Mouse (Mus musculus): ENCODE measurements at regions not wholly inside any gene's neighbourhood (a gene's known extent, or its start where the extent isn't known, plus 50 kb on each side); places are given as distances from the start of the nearest gene placed in this dataset.

DNA sequence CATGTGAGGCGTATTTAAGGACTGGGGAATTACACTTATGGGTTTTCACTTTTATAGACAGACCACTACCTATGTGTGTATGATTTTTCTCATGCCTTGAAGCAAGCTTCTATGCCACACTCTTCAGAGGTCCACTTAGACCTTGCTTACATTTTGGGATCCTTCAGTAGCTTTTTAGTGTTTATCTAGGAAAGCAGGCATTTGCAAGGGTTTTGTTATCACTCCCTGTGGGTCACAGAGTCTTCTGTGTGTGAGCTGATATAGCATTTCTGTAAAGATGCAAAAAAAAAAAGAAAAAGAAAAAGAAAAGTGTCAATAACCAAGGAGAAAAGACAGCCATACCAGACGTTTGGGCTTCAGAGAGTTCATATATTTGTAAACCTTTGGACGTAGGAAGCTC is 260.4 kb upstream of the Fam98a start:
- H3K27ac ChIP-seq (ENCODE audit: insufficient read depth, low read depth, low read length, poor library complexity, severe bottlenecking), result no peak overlapping the region
- H3K9ac ChIP-seq (ENCODE audit: insufficient read depth, low read depth, low read length, poor library complexity, severe bottlenecking), result no peak overlapping the region
- DNase-seq (ENCODE audit: low read depth, low spot score), result no peak
- no peaks in the 10 kb centered on the region for H3K9me3 ChIP-seq (ENCODE audit: control insufficient read depth, insufficient read depth, low read depth, low read length)
- H3K4me1 ChIP-seq (ENCODE audit: control insufficient read depth in 2 of 2, insufficient read depth in 2 of 2, low read length in 2 of 2, poor library complexity in 1 of 2), result no peaks in the 10 kb centered on the region
- no peak overlapping the region for H3K4me3 ChIP-seq (ENCODE audit: insufficient read depth in 1 of 2, low read depth in 1 of 2, low read length in 2 of 2, poor library complexity in 1 of 2, severe bottlenecking in 1 of 2)
- in situ Hi-C loops (cut with MboI; ENCODE audit: low sequenced_read_pairs in 2 of 2, unreplicated experiment in 2 of 2), result no loop called here
- no peaks in the 10 kb centered on the region for H3K36me3 ChIP-seq (ENCODE audit: control insufficient read depth, insufficient read depth, low read length, poor library complexity, severe bottlenecking)
- TF ChIP-seq HCFC1 (IDR thresholded peaks at IDR 0.05; ENCODE audit: borderline replicate concordance, insufficient read depth, low read length) (no peak), ZNF384 (IDR thresholded peaks at IDR 0.05; ENCODE audit: low read depth, low read length) (no peak), CHD2 (IDR thresholded peaks at IDR 0.05; ENCODE audit: low read depth, low read length) (no peak), MAFK (IDR thresholded peaks at IDR 0.05; ENCODE audit: insufficient read depth, low read depth, low read length) (no peak), ZC3H11A (IDR thresholded peaks at IDR 0.05; ENCODE audit: borderline replicate concordance, low read depth, low read length) (no peak)

DNA sequence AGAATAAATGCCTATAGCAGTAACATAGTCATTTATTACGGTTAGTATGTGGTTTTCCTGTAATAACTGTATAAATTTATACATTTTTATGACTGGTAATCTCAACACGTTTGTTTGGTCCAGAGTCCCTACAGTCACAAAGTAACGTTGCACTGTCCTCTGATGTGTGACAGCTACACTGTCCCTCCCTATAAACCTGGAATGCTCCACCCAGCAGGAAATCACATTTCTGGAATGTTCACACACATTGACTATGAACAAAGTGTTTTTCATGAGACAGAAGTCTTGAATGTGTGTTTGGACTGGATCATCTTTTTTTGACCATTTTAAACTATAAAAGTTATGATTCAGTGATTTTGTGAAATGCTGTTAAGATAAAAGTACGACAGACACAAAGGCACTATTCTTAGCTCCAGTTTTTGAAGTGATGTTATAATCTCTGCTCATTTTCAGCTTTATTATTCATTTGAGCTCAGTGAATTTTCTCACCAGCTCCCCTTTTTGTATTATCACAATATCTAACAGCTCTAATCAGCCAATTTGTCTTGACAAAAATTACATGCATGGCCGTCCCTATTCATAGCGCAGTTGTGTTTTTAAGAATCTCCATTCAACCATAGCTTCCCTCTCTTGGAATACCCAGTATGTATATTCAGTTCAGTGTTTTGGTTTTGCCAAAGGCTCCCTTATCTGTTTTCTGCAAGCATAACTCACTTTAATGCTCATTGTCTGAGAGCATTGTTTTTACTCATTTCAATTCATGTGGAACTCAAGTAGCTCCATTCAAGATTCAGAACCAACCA is 257.0 kb upstream of the Fam98a start:
- Histone ChIP-seq H3K9me3 (ENCODE audit: control insufficient read depth, insufficient read depth, low read depth, low read length) (no peaks in the 10 kb centered on the region), H3K9ac (ENCODE audit: insufficient read depth, low read depth, low read length, poor library complexity, severe bottlenecking) (no peak overlapping the region), H3K4me3 (ENCODE audit: insufficient read depth in 1 of 2, low read depth in 1 of 2, low read length in 2 of 2, poor library complexity in 1 of 2, severe bottlenecking in 1 of 2) (no peak overlapping the region), H3K4me1 (ENCODE audit: control insufficient read depth in 2 of 2, insufficient read depth in 2 of 2, low read length in 2 of 2, poor library complexity in 1 of 2) (no peaks in the 10 kb centered on the region), H3K27ac (ENCODE audit: insufficient read depth, low read depth, low read length, poor library complexity, severe bottlenecking) (no peak overlapping the region), H3K36me3 (ENCODE audit: control insufficient read depth, insufficient read depth, low read length, poor library complexity, severe bottlenecking) (no peaks in the 10 kb centered on the region)
- TF ChIP-seq ZNF384 (IDR thresholded peaks at IDR 0.05; ENCODE audit: low read depth, low read length) (no peak), CHD2 (IDR thresholded peaks at IDR 0.05; ENCODE audit: low read depth, low read length) (no peak), MAFK (IDR thresholded peaks at IDR 0.05; ENCODE audit: insufficient read depth, low read depth, low read length) (no peak), ZC3H11A (IDR thresholded peaks at IDR 0.05; ENCODE audit: borderline replicate concordance, low read depth, low read length) (no peak), HCFC1 (IDR thresholded peaks at IDR 0.05; ENCODE audit: borderline replicate concordance, insufficient read depth, low read length) (no peak)
- in situ Hi-C loops (cut with MboI; ENCODE audit: low sequenced_read_pairs in 2 of 2, unreplicated experiment in 2 of 2), result no loop called here
- no peak for DNase-seq (ENCODE audit: low read depth, low spot score)

DNA sequence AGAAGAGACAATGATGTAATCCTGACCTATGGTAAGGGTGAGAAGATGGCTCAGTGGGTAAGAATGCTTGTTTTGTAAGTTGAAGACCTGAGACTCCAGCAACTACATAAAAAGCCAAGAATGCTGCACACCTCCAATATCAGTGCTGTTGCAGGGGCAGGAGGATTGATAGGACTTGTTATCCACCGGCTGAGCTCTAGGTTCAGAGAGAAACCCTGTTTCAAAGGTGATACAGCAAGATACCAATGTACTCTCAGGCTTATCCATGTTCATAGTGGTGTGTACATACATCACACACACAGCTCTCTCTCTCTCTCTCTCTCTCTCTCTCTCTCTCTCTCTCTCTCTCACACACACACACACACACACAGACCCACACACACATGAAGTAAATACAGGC is 256.3 kb upstream of the Fam98a start:
- no peak for DNase-seq (ENCODE audit: low read depth, low spot score)
- no peaks in the 10 kb centered on the region for H3K9me3 ChIP-seq (ENCODE audit: control insufficient read depth, insufficient read depth, low read depth, low read length)

DNA sequence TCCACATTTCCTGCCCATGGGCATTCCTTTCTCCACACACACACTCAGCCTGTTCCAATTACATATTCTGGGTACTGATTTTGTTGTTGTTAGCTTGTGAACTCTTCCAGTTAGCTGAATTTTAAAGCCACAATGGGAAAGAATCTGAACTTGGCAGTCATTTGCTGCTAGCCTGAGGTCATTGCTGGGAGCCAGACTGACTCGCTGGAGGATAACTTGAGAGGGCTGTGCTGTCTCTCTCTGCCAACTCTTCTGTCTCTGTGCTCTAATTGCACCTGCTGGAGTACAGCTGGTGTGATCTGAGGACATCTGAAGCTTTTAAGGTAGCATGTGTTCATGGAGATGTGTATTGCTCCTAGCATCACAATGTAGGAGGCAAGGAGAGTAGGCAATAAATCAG is 252.6 kb upstream of the Fam98a start:
- H3K4me1 ChIP-seq (ENCODE audit: control insufficient read depth in 2 of 2, insufficient read depth in 2 of 2, low read length in 2 of 2, poor library complexity in 1 of 2), result no peaks in the 10 kb centered on the region
- DNase-seq (ENCODE audit: low read depth, low spot score), result no peak
- H3K4me3 ChIP-seq (ENCODE audit: insufficient read depth in 1 of 2, low read depth in 1 of 2, low read length in 2 of 2, poor library complexity in 1 of 2, severe bottlenecking in 1 of 2), result no peak overlapping the region
- in situ Hi-C loops (cut with MboI; ENCODE audit: low sequenced_read_pairs in 2 of 2, unreplicated experiment in 2 of 2), result no loop called here
- H3K9me3 ChIP-seq (ENCODE audit: control insufficient read depth, insufficient read depth, low read depth, low read length), result no peaks in the 10 kb centered on the region
- no peak overlapping the region for H3K9ac ChIP-seq (ENCODE audit: insufficient read depth, low read depth, low read length, poor library complexity, severe bottlenecking)
- H3K27ac ChIP-seq (ENCODE audit: insufficient read depth, low read depth, low read length, poor library complexity, severe bottlenecking), result no peak overlapping the region
- no peaks in the 10 kb centered on the region for H3K36me3 ChIP-seq (ENCODE audit: control insufficient read depth, insufficient read depth, low read length, poor library complexity, severe bottlenecking)
- TF ChIP-seq ZNF384 (IDR thresholded peaks at IDR 0.05; ENCODE audit: low read depth, low read length), result no peak
- TF ChIP-seq ZC3H11A (IDR thresholded peaks at IDR 0.05; ENCODE audit: borderline replicate concordance, low read depth, low read length), result no peak
- TF ChIP-seq MAFK (IDR thresholded peaks at IDR 0.05; ENCODE audit: insufficient read depth, low read depth, low read length), result no peak
- no peak for TF ChIP-seq CHD2 (IDR thresholded peaks at IDR 0.05; ENCODE audit: low read depth, low read length)
- no peak for TF ChIP-seq HCFC1 (IDR thresholded peaks at IDR 0.05; ENCODE audit: borderline replicate concordance, insufficient read depth, low read length)

More for the DNA sequence above, 256.3 kb upstream of the Fam98a start:
- no peak overlapping the region for H3K27ac ChIP-seq (ENCODE audit: insufficient read depth, low read depth, low read length, poor library complexity, severe bottlenecking)
- no peak overlapping the region for H3K9ac ChIP-seq (ENCODE audit: insufficient read depth, low read depth, low read length, poor library complexity, severe bottlenecking)
- H3K4me1 ChIP-seq (ENCODE audit: control insufficient read depth in 2 of 2, insufficient read depth in 2 of 2, low read length in 2 of 2, poor library complexity in 1 of 2), result no peaks in the 10 kb centered on the region
- in situ Hi-C loops (cut with MboI; ENCODE audit: low sequenced_read_pairs in 2 of 2, unreplicated experiment in 2 of 2), result no loop called here
- TF ChIP-seq ZC3H11A (IDR thresholded peaks at IDR 0.05; ENCODE audit: borderline replicate concordance, low read depth, low read length) (no peak), ZNF384 (IDR thresholded peaks at IDR 0.05; ENCODE audit: low read depth, low read length) (no peak), MAFK (IDR thresholded peaks at IDR 0.05; ENCODE audit: insufficient read depth, low read depth, low read length) (no peak), HCFC1 (IDR thresholded peaks at IDR 0.05; ENCODE audit: borderline replicate concordance, insufficient read depth, low read length) (no peak), CHD2 (IDR thresholded peaks at IDR 0.05; ENCODE audit: low read depth, low read length) (no peak)
- H3K4me3 ChIP-seq (ENCODE audit: insufficient read depth in 1 of 2, low read depth in 1 of 2, low read length in 2 of 2, poor library complexity in 1 of 2, severe bottlenecking in 1 of 2), result no peak overlapping the region
- no peaks in the 10 kb centered on the region for H3K36me3 ChIP-seq (ENCODE audit: control insufficient read depth, insufficient read depth, low read length, poor library complexity, severe bottlenecking)
